Mouse (Mus musculus): ENCODE results near the gene Kif7. TPM values are rescaled to one million over a fixed set of nuclear protein-coding genes. Genes with fewer than 3 reads are reported as not detected.

Gene Kif7
- total RNA-seq, 2 experiments from 2014 or later, result 1.4 to 1.7 TPM

- DNase-seq (ENCODE audit: low spot score in 2 of 2), result peak; percentile 47 to 64
- intact Hi-C loops (cut with DNase I), result loop anchor here (2.0 kb wide), 1 partner anchor 116 kb away; no protein-coding TSS in a partner anchor
These were observed 13.6 kb upstream of the Kif7 start for GRCm38 (mm10) chr7:79729169-79729568.

- intact Hi-C loops (cut with DNase I), result loop anchor here (2.0 kb wide), 1 partner anchor 115 kb away; no protein-coding TSS in a partner anchor
- DNase-seq (ENCODE audit: low spot score in 2 of 2), result peak in 1 of 2 experiments; percentile 49
These were observed 12.7 kb upstream of the Kif7 start for GRCm38 (mm10) chr7:79728219-79728618.

- DNase-seq (ENCODE audit: low spot score in 2 of 2), result no peak
- intact Hi-C loops (cut with DNase I), result no loop called here
These were observed 11.6 kb upstream of the Kif7 start for GRCm38 (mm10) chr7:79727091-79727490.

GRCm38 (mm10) chr7:79721386-79721977 lies 6.0 kb upstream of the Kif7 start:
- DNase-seq (ENCODE audit: low spot score in 2 of 2), result peak; percentile 32 to 44
- intact Hi-C loops (cut with DNase I), result no loop called here

GRCm38 (mm10) chr7:79710831-79711230 lies 4.7 kb downstream of the Kif7 start:
- intact Hi-C loops (cut with DNase I), result no loop called here
- DNase-seq (ENCODE audit: low spot score in 2 of 2), result peak in 1 of 2 experiments; percentile 44

GRCm38 (mm10) chr7:79710130-79710607 lies 5.4 kb downstream of the Kif7 start:
- DNase-seq (ENCODE audit: low spot score in 2 of 2), result peak; percentile 53 to 77
- intact Hi-C loops (cut with DNase I), result no loop called here

- no peak for DNase-seq (ENCODE audit: low spot score in 2 of 2)
- intact Hi-C loops (cut with DNase I), result no loop called here
These were observed 10.3 kb downstream of the Kif7 start for GRCm38 (mm10) chr7:79705210-79705609.

GRCm38 (mm10) chr7:79702755-79703154 lies 12.8 kb downstream of the Kif7 start:
- no peak for DNase-seq (ENCODE audit: low spot score in 2 of 2)
- intact Hi-C loops (cut with DNase I), result no loop called here

GRCm38 (mm10) chr7:79696495-79696894 lies 19.0 kb downstream of the Kif7 start:
- DNase-seq (ENCODE audit: low spot score in 2 of 2), result no peak
- intact Hi-C loops (cut with DNase I), result no loop called here

- intact Hi-C loops (cut with DNase I), result no loop called here
- DNase-seq (ENCODE audit: low spot score in 2 of 2), result no peak
These were observed 35.3 kb downstream of the Kif7 start for GRCm38 (mm10) chr7:79680231-79680630.

GRCm38 (mm10) chr7:79679186-79679585 lies 36.3 kb downstream of the Kif7 start:
- DNase-seq (ENCODE audit: low spot score in 2 of 2), result no peak
- intact Hi-C loops (cut with DNase I), result no loop called here

- intact Hi-C loops (cut with DNase I), result no loop called here
- no peak for DNase-seq (ENCODE audit: low spot score in 2 of 2)
These were observed 44.5 kb downstream of the Kif7 start for GRCm38 (mm10) chr7:79670900-79671604.

GRCm38 (mm10) chr7:79666690-79667089 lies 48.8 kb downstream of the Kif7 start:
- intact Hi-C loops (cut with DNase I), result no loop called here
- no peak for DNase-seq (ENCODE audit: low spot score in 2 of 2)

GRCm38 (mm10) chr7:79661253-79661890 lies 54.1 kb downstream of the Kif7 start:
- no peak for DNase-seq (ENCODE audit: low spot score in 2 of 2)
- intact Hi-C loops (cut with DNase I), result no loop called here

GRCm38 (mm10) chr7:79660291-79661150 lies 55.0 kb downstream of the Kif7 start:
- intact Hi-C loops (cut with DNase I), result no loop called here
- peak in 1 of 2 experiments; percentile 4 for DNase-seq (ENCODE audit: low spot score in 2 of 2)

GRCm38 (mm10) chr7:79659578-79660290 lies 55.8 kb downstream of the Kif7 start, which contains the start of gene Ticrr:
Gene Ticrr, plus strand, starts transcription at chr7:79660196.
- intact Hi-C loops (cut with DNase I), result no loop called here
- DNase-seq (ENCODE audit: low spot score in 2 of 2), result peak; percentile 88 to 93

GRCm38 (mm10) chr7:79654586-79654985 lies 60.9 kb downstream of the Kif7 start:
- intact Hi-C loops (cut with DNase I), result loop anchor here (5.0 kb wide), 1 partner anchor 157 kb away; no protein-coding TSS in a partner anchor

GRCm38 (mm10) chr7:79654185-79654584 lies 61.3 kb downstream of the Kif7 start:
- DNase-seq (ENCODE audit: low spot score in 2 of 2), result no peak
- intact Hi-C loops (cut with DNase I), result loop anchor here (5.0 kb wide), 1 partner anchor 157 kb away; no protein-coding TSS in a partner anchor

More at GRCm38 (mm10) chr7:79654586-79654985, 60.9 kb downstream of the Kif7 start:
- DNase-seq (ENCODE audit: low spot score in 2 of 2), result no peak

GRCm38 (mm10) chr7:79649005-79649404 lies 66.5 kb downstream of the Kif7 start:
- intact Hi-C loops (cut with DNase I), result loop anchor here (2.0 kb wide), 1 partner anchor 36 kb away; no protein-coding TSS in a partner anchor
- DNase-seq (ENCODE audit: low spot score in 2 of 2), result peak; percentile 39 to 41
